Mouse (Mus musculus): ENCODE results near the gene Stmn1. TPM values are rescaled to one million over a fixed set of nuclear protein-coding genes. Genes with fewer than 3 reads are reported as not detected.
"Not testable (repeated sequence)": the region's sequence is repeated elsewhere in the genome, so short reads cannot be mapped to it uniquely, and the experiment has no call there.

The Stmn1 gene
- polyA plus RNA-seq, 1 experiment: 17.1 TPM

DNA sequence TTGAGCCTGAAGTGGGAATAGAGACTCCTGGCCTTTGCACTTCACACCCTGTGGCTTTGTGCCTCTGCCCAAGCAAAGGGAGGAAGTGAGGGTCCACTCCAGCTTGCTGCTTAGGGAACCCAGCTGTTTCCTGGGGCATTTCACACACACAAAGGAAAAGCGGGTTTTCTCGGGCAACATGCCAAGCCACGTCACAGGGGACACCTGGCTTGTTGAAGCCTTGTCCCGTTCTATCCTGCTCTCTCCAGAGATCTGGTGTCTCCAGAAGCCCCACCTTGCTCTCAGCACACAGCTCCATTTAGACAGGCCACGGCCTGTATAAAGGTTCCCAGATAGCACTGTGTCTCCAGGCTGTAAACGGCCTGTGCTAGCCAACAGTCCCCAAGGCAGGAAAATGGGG, 23.6 kb downstream of the Stmn1 start:
- 26% methylated on average over 6 of the region's 6 CpGs for WGBS
- TF ChIP-seq CTCF (IDR thresholded peaks at IDR 0.05; ENCODE audit: extremely low read depth, insufficient read depth, insufficient read length, insufficient replicate concordance) (no peak), POLR2A (IDR thresholded peaks at IDR 0.05; ENCODE audit: low read depth, low read length) (no peak)
- Histone ChIP-seq H3K4me3 (ENCODE audit: extremely low read depth, insufficient read depth, insufficient read length) (no peak overlapping the region), H3K4me1 (ENCODE audit: control insufficient read depth, insufficient read depth, insufficient read length) (peaks cover 17% of the 10 kb centered on the region; the same call in 1 of the 2 replicates), H3K27ac (ENCODE audit: insufficient read depth, low read length) (no peak overlapping the region), H3K27me3 (ENCODE audit: control insufficient read depth, insufficient read depth, low read length) (no peaks in the 10 kb centered on the region), H3K36me3 (ENCODE audit: control insufficient read depth, insufficient read depth, low read length) (no peaks in the 10 kb centered on the region)
- no peak for DNase-seq (ENCODE audit: low read depth in 1 of 2, low spot score in 2 of 2)

DNA sequence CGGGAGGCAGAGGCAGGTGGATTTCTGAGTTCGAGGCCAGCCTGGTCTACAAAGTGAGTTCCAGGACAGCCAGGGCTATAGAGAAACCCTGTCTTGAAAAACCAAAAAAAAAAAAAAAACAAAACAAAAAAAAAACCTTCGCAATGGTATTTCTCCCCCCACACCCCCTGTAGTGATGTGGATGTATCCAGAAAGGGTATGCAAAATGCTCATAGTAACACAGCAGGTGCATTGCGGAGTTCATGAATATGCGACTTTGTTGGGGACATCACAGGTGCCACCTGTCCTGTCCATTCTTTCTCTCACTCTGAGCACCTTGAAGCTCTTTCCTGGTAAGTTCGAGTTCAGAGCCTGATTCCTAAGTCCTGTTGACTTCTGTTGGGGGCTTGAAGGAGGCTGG, 26.0 kb downstream of the Stmn1 start:
- H3K36me3 ChIP-seq (ENCODE audit: control insufficient read depth, insufficient read depth, low read length); H3K27me3 ChIP-seq (ENCODE audit: control insufficient read depth, insufficient read depth, low read length); DNase-seq (ENCODE audit: low read depth in 1 of 2, low spot score in 2 of 2); H3K4me3 ChIP-seq (ENCODE audit: extremely low read depth, insufficient read depth, insufficient read length): not testable (repeated sequence)
- Histone ChIP-seq H3K4me1 (ENCODE audit: control insufficient read depth, insufficient read depth, insufficient read length) (peaks cover 17% of the 10 kb centered on the region; the same call in 1 of the 2 replicates), H3K27ac (ENCODE audit: insufficient read depth, low read length) (peak overlapping the region; percentile 84)
- WGBS: 88% methylated on average over 6 of the region's 6 CpGs

DNA sequence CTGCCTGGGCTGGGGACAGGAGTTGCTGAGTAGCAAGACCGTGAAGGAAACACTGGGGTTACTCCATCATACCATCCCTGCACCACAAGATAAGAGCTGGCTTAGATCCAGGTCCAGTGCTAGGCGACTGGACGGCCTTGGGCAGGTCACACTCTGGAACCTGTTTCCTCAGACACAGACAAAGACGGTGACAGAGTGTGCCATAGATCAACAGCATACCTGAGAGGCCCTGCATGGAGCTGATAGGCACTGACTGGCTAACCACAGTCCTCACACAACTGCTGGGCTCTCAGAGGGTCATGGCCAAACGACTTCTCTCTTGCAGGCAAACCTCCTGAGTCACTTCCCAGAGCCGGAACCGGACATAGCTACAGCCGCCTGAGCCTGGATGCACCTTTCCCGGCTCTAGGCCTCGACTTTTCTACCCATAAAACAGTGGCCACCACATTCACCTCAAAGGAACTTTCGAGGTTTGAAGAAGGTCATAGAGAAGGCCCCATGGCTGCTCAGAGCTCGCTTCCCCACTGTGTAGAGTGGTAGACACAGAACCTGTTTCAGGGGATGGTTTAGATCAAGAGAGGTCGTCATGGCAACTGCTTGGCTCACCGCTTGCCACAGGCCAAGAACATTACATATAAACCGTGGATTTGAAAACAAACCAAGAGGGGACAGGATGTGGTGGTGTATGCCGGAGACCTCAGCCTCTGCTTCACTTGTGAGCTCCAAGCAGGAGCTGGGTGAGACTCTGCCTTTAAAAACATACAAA, 26.8 kb downstream of the Stmn1 start:
- Histone ChIP-seq H3K27ac (ENCODE audit: insufficient read depth, low read length) (peak overlapping the region; percentile 84), H3K4me3 (ENCODE audit: extremely low read depth, insufficient read depth, insufficient read length) (no peak overlapping the region), H3K36me3 (ENCODE audit: control insufficient read depth, insufficient read depth, low read length) (no peaks in the 10 kb centered on the region), H3K4me1 (ENCODE audit: control insufficient read depth, insufficient read depth, insufficient read length) (peaks cover 17% of the 10 kb centered on the region; the same call in 1 of the 2 replicates), H3K27me3 (ENCODE audit: control insufficient read depth, insufficient read depth, low read length) (no peaks in the 10 kb centered on the region)
- TF ChIP-seq POLR2A (IDR thresholded peaks at IDR 0.05; ENCODE audit: low read depth, low read length) (no peak), CTCF (IDR thresholded peaks at IDR 0.05; ENCODE audit: extremely low read depth, insufficient read depth, insufficient read length, insufficient replicate concordance) (no peak)
- WGBS: 16% methylated on average over 16 of the region's 16 CpGs
- peak; percentile 60 to 80 for DNase-seq (ENCODE audit: low read depth in 1 of 2, low spot score in 2 of 2)

DNA sequence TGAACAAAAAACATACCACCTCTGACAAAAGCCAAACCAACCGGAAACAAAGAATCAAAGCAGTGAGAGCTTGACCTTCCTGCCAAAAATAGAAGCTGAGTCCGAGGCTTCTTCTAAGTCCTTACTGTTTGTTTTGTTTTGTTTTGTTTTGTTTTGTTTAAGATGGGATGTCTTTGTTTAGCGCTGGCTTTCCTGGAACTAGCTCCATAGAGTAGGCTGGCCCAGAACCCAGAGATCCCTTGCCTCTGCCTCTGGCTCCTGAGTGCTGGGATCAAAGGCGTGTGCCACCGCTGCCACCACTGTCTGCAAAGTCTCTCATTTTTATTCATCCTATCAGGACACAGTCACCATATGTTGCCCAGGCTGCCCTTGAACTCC, 27.4 kb downstream of the Stmn1 start:
- peaks cover 17% of the 10 kb centered on the region; the same call in 1 of the 2 replicates for H3K4me1 ChIP-seq (ENCODE audit: control insufficient read depth, insufficient read depth, insufficient read length)
- 42% methylated on average over 5 of the region's 5 CpGs for whole genome bisulfite sequencing
- DNase-seq (ENCODE audit: low read depth in 1 of 2, low spot score in 2 of 2): no peak
- H3K4me3 ChIP-seq (ENCODE audit: extremely low read depth, insufficient read depth, insufficient read length): no peak overlapping the region
- TF ChIP-seq CTCF (IDR thresholded peaks at IDR 0.05; ENCODE audit: extremely low read depth, insufficient read depth, insufficient read length, insufficient replicate concordance): no peak
- TF ChIP-seq POLR2A (IDR thresholded peaks at IDR 0.05; ENCODE audit: low read depth, low read length): no peak
- no peaks in the 10 kb centered on the region for H3K36me3 ChIP-seq (ENCODE audit: control insufficient read depth, insufficient read depth, low read length)
- H3K27ac ChIP-seq (ENCODE audit: insufficient read depth, low read length): peak overlapping the region; percentile 84
- H3K27me3 ChIP-seq (ENCODE audit: control insufficient read depth, insufficient read depth, low read length): no peaks in the 10 kb centered on the region

DNA sequence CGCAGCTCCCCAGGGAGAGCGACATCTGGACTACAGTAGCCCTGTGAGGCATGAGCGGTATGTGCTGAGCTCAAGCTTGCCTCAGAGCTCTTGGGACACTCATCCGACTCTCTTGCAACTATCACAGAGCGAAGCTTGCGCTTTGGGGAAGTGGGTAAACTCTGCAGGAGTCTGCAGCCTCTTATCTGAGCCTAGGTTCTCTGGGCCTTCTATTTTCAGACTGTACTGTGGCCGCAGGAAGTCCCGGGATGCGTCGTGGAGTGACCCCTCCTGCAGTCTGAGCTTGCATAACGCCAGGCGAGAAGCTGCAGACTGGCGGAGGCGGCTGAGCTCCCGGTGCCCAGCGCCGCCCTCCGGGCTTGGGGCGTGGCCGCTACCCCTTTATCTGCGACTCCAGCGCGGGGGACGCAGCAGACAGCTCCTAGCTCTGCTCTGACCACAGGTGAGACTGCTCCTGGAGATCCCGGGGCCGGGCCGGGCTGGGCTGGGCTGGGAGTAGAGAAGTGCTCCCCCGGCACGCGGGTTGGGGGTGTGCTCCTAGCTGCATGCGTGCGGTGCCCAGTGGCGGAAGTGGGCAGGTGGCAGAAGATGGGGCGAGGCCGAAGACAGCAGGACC, 28.6 kb downstream of the Stmn1 start, which contains the start of gene Paqr7:
Gene Paqr7 (plus strand): TSS at position 103 of the 616 bp plus-strand sequence.
- H3K4me1 ChIP-seq (ENCODE audit: control insufficient read depth, insufficient read depth, insufficient read length): peaks cover 17% of the 10 kb centered on the region; the same call in 1 of the 2 replicates

DNA sequence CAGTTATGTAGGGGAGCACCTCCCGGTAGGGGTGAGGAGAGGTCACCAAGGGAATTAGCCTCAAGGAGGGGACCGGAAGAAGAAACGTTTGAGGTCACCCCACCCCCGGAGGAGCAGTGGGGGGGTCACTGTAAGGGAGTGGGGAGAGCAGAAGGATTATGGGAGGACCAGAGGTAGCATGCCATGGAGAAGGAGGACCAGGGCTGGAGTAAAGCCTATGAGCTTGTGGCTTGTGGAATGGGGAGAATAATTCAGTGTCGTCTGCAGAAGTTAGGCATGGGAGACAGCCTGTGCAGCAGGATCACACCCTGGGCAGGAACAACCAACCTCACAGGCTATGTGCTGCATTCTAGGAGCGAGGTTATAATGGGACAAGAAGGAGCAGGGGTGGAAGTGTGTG, 29.1 kb downstream of the Stmn1 start:
- TF ChIP-seq POLR2A (IDR thresholded peaks at IDR 0.05; ENCODE audit: low read depth, low read length) (no peak), CTCF (IDR thresholded peaks at IDR 0.05; ENCODE audit: extremely low read depth, insufficient read depth, insufficient read length, insufficient replicate concordance) (no peak)
- peak overlapping the region; percentile 62 for H3K4me3 ChIP-seq (ENCODE audit: extremely low read depth, insufficient read depth, insufficient read length)
- no peaks in the 10 kb centered on the region for H3K36me3 ChIP-seq (ENCODE audit: control insufficient read depth, insufficient read depth, low read length)
- no peak for DNase-seq (ENCODE audit: low read depth in 1 of 2, low spot score in 2 of 2)
- no peaks in the 10 kb centered on the region for H3K27me3 ChIP-seq (ENCODE audit: control insufficient read depth, insufficient read depth, low read length)
- WGBS: 11% methylated on average over 6 of the region's 6 CpGs
- peaks cover 17% of the 10 kb centered on the region; the same call in 1 of the 2 replicates for H3K4me1 ChIP-seq (ENCODE audit: control insufficient read depth, insufficient read depth, insufficient read length)
- peak overlapping the region; percentile 84 for H3K27ac ChIP-seq (ENCODE audit: insufficient read depth, low read length)

More for the DNA sequence above, 28.6 kb downstream of the Stmn1 start, which contains the start of gene Paqr7:
- no peaks in the 10 kb centered on the region for H3K27me3 ChIP-seq (ENCODE audit: control insufficient read depth, insufficient read depth, low read length)
- no peaks in the 10 kb centered on the region for H3K36me3 ChIP-seq (ENCODE audit: control insufficient read depth, insufficient read depth, low read length)
- H3K4me3 ChIP-seq (ENCODE audit: extremely low read depth, insufficient read depth, insufficient read length): peak within 1 kb of the TSS; percentile 62
- peak within 1 kb of the TSS; percentile 84 for H3K27ac ChIP-seq (ENCODE audit: insufficient read depth, low read length)
- 2% methylated on average over 35 of the region's 35 CpGs for WGBS
- peak in 1 of 2 experiments; percentile 54 for DNase-seq (ENCODE audit: low read depth in 1 of 2, low spot score in 2 of 2)
- no peak for TF ChIP-seq CTCF (IDR thresholded peaks at IDR 0.05; ENCODE audit: extremely low read depth, insufficient read depth, insufficient read length, insufficient replicate concordance)
- no peak; the same call in 1 of the 2 replicates for TF ChIP-seq POLR2A (IDR thresholded peaks at IDR 0.05; ENCODE audit: low read depth, low read length)

All from spleen, adult 2 months (tissue).